Mouse (Mus musculus) kidney, adult 9 months (tissue): ENCODE measurements around the gene Vti1b.

Experiments
- DNase-seq: peaks from one replicate; pipeline ENCODE4 v3.0.0; 2022

Vti1b gene

DNA sequence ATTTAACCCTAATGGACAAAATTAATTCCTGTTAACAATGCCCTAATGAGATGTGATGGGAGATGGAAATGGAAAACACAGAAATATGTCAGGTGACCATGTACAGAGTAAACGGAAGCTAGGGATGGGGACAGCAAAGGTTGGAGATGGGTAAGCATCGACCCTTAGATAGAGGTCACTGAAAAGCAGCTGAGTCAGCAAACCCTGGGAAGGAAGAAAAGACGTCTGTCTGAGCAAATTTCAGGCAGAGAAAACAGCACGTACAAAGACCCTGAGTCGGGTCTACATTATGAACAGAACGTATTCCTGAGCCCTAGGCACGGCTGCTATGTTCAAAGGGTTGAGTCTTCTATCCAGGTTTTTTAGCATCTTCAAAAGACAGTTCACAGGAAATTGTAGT is 35.5 kb downstream of the Vti1b start:
- DNase-seq = no peak

DNA sequence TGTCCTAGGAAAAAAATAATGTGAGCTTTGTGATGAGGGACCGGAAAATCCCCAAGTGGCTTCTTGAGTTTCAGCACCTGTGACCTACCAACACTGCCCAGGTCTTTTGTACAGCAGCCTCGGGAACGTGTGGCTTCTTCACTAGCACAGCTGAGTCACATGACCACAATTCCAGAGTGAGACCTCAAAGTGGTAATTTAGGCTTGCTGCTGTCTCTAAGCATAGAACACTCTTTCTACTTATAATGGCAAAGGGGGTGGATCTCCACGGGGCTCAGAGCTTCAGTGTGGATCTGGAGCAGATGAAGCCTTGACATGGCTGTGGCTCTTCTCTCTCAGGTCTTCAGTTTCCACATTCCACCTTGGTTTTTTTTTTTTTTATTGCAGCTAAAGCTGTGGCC is 37.4 kb downstream of the Vti1b start:
- no peak for DNase-seq

GRCm38 (mm10) chr12:79134676-79135075 is 37.8 kb downstream of the Vti1b start:
- no peak for DNase-seq

DNA sequence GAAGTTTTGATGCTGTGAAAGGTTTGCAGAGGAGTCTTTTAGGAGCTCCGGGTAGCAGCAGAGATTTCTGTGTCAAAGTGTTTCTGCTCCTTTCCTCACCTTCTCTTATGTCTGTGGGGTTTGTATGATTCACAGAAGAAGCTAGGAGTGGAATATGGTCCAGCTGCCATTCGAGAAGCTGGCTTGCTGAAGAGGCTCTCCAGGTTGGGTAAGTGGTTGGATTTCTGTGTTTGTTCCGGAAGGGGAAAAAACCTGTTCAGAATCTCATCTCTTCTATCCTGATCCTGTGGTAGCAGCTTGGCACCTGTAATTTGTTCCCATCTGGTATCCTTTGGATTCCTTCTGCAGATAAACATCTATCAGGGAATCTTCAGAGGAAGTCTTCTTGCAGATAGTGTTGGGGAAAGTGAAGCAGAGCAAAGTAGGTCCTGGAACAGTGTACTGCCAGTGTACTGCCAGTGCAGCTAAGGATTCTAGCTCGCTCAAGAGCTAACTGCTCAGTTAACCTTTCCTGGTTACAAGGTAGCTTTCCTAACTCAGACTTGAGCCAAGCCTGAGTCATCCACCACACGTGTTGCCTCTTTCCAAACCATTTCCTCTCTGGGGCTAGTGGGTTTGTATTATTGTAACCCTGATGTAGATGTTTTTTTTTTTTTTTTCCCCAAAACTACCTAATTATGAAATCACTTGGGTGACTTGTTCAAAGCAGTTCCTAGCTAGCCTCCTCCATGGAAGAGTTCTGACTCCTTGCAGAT is 40.6 kb downstream of the Vti1b start:
- no peak for DNase-seq

DNA sequence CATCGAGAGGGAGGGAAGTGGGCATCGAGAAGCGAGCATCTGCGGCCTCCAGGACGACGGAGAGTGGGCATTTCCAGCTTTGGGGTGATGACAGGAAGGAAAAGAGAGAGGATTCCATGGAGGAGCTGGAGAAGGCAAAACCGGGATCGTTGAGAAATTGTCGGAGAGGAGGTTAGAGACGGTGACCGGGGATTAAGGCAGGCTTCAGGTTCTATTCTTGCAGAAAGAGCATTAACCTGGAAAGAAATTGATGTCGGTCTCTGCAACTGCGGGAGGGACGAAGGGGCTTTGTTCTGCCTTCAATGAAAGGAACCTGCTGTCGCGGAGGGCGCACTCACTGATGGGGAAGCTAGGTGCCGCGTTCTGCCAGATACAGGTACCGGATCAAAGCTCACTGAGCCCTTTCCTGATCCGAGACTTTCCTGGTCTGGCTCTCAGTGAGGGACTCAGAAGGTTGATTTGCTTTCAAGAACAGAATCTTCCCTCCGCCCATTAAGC is 41.2 kb downstream of the Vti1b start:
- no peak for DNase-seq

DNA sequence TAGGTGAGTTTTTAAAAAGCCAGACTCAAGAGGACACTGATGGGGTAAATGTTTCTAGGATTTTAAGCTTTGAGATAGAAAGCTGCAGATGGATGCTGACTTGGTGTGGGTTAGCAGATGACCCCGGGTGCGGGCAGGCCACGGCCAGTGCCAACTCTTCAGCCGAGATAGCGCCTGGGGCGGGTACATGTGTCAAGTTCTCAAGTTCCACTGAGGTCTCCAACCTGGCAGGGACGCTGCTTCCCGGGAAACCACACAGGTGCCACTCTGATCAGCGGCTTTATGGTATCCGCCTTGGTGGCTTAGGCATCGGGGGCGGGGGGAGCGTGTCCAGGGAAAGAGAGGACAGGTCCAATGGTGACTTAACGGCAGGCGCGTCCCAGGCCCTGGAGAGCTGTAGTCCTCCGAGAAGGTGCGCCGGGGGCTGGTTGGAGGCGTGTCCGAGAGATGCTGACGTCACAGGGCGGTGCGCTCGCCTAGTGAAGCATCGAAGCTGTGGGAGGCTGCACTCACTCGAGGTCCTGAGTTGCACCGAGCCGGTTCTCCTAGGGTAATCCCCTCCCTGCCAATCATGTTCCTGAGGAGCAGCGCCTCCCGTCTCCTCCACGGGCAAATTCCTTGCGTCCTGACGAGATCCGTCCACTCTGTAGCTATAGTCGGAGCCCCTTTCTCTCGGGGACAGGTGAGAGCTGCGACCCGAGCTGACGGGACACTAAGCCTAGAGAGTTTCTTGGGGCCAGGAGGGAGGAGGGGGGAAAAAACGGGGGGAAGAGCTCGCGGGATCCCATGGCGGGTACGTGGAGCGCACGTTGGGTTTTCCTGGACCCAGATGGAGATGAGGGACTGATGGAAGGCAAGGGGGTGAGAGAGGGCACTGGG is 41.9 kb downstream of the Vti1b start, which contains the start of gene Arg2:
TSS of gene Arg2 (plus strand) at position 479 of the 879 bp plus-strand sequence.
- peak; percentile 77 for DNase-seq

GRCm38 (mm10) chr12:79122820-79123219 is 49.6 kb downstream of the Vti1b start:
- peak; percentile 32 for DNase-seq

- DNase-seq = peak; percentile 60
Observed at GRCm38 (mm10) chr12:79118991-79119390, 53.5 kb downstream of the Vti1b start.
